ENCODE assay signal across 23 mouse cellular contexts in genomic region chr2:72352756-72353155, GRCm38 (mm10).
A peak's percentile ranks its signal among the peaks of the same experiment; 100 is the strongest.
DNase-seq lines count a peak whose midpoint lies in the region; ATAC-seq and TF ChIP-seq lines count a peak whose summit lies in the region.
"Had no signal": no experiment of that assay in that cellular context is flagged by ENCODE, and none has a peak within 500 bp of the region (broad histone marks: within the 10 kb centered on the region; RNA-seq: fewer than 3 reads in every experiment).

No protein-coding gene starts in this region.

- no peak for ATAC-seq in midbrain, embryonic 11.5 days (ENCODE audit: low FRiP score)
- ATAC-seq: activated CD4-positive, CD25-positive, alpha-beta regulatory T cell, adult 4 months; forebrain, embryonic 13.5 days; forebrain, embryonic 15.5 days; forebrain, postnatal 0 days; Patski had no signal

- no peaks in the 10 kb centered on the region for H3K9me3 ChIP-seq in midbrain, embryonic 11.5 days (ENCODE audit: control insufficient read depth, low read length)
- H3K9me3 ChIP-seq in midbrain, embryonic 10.5 days (replicated peaks): no peaks in the 10 kb centered on the region
- H3K9me3 ChIP-seq: embryonic facial prominence, embryonic 10.5 days; embryonic facial prominence, embryonic 12.5 days; forebrain, embryonic 10.5 days; forebrain, embryonic 13.5 days; forebrain, embryonic 15.5 days had no signal

- H3K4me1 ChIP-seq in midbrain, embryonic 11.5 days (ENCODE audit: control insufficient read depth, insufficient read depth, low read length): no peaks in the 10 kb centered on the region
- peaks cover 4% of the 10 kb centered on the region; the same call in 1 of the 2 replicates for H3K4me1 ChIP-seq in midbrain, embryonic 10.5 days
- peaks cover 11% of the 10 kb centered on the region for H3K4me1 ChIP-seq in embryonic fibroblast, embryonic 13.5 days (ENCODE audit: control insufficient read depth, insufficient read depth, low read length)
- H3K4me1 ChIP-seq: embryonic facial prominence, embryonic 10.5 days; embryonic facial prominence, embryonic 12.5 days; forebrain, embryonic 10.5 days; forebrain, embryonic 13.5 days; forebrain, embryonic 15.5 days had no signal

- peak; percentile 53 for DNase-seq in heart, adult 11 months
- no peak for DNase-seq in heart, adult 8-10 months (ENCODE audit: low spot score)
- peak; percentile 69 for DNase-seq in midbrain, embryonic 11.5 days (ENCODE audit: low spot score, missing footprints)
- no peak for DNase-seq in midbrain, embryonic 10.5 days (ENCODE audit: low spot score)
- no peak for DNase-seq in ovary, adult 18-20 months (ENCODE audit: low spot score)
- DNase-seq: adrenal gland, adult 8-10 months; adrenal gland, postnatal 14 days; adrenal gland, postnatal 36 days; cerebellum, adult 11-12 months; cerebellum, adult 2 months; cerebellum, adult 9-10 months; cerebellum, postnatal 10 days; cerebellum, postnatal 25 days; forebrain, postnatal 0 days had no signal

- no peak for TF ChIP-seq CTCF in embryonic fibroblast, embryonic 13.5 days (IDR thresholded peaks at IDR 0.05; ENCODE audit: borderline replicate concordance, insufficient read depth, low read length)

- H3K36me3 ChIP-seq in midbrain, embryonic 11.5 days (ENCODE audit: control insufficient read depth, insufficient read depth, low read length): no peaks in the 10 kb centered on the region
- no peaks in the 10 kb centered on the region for H3K36me3 ChIP-seq in midbrain, embryonic 10.5 days
- H3K36me3 ChIP-seq: embryonic facial prominence, embryonic 10.5 days; embryonic facial prominence, embryonic 12.5 days; forebrain, embryonic 10.5 days; forebrain, embryonic 15.5 days had no signal

- H3K9ac ChIP-seq in midbrain, embryonic 11.5 days (ENCODE audit: low read length): no peak overlapping the region
- H3K9ac ChIP-seq: embryonic facial prominence, embryonic 12.5 days; forebrain, embryonic 13.5 days; forebrain, embryonic 15.5 days; forebrain, postnatal 0 days had no signal

- no peak overlapping the region for H3K4me3 ChIP-seq in midbrain, embryonic 11.5 days (ENCODE audit: low read depth, low read length)
- no peak overlapping the region for H3K4me3 ChIP-seq in midbrain, embryonic 10.5 days
- no peak overlapping the region for H3K4me3 ChIP-seq in embryonic fibroblast, embryonic 13.5 days (ENCODE audit: insufficient read depth, low read length)
- H3K4me3 ChIP-seq: embryonic facial prominence, embryonic 10.5 days; embryonic facial prominence, embryonic 12.5 days; erythroblast, embryonic 14.5 days; forebrain, embryonic 10.5 days; forebrain, embryonic 13.5 days; forebrain, embryonic 15.5 days had no signal

- TF ChIP-seq POLR2A in embryonic fibroblast, embryonic 13.5 days (IDR thresholded peaks at IDR 0.05; ENCODE audit: low read depth, low read length): no peak

- no peak overlapping the region for H3K4me2 ChIP-seq in midbrain, embryonic 11.5 days
- H3K4me2 ChIP-seq: embryonic facial prominence, embryonic 12.5 days; forebrain, embryonic 13.5 days; forebrain, embryonic 15.5 days had no signal

- H3K27ac ChIP-seq in midbrain, embryonic 11.5 days (ENCODE audit: low read depth, low read length): no peak overlapping the region
- no peak overlapping the region for H3K27ac ChIP-seq in midbrain, embryonic 10.5 days (replicated peaks)
- H3K27ac ChIP-seq in embryonic fibroblast, embryonic 13.5 days (ENCODE audit: insufficient read depth, low read length): peak overlapping the region; percentile 96
- H3K27ac ChIP-seq: embryonic facial prominence, embryonic 10.5 days; embryonic facial prominence, embryonic 12.5 days; forebrain, embryonic 10.5 days; forebrain, embryonic 13.5 days; forebrain, embryonic 15.5 days had no signal

- no peaks in the 10 kb centered on the region for H3K27me3 ChIP-seq in midbrain, embryonic 11.5 days (ENCODE audit: control insufficient read depth, insufficient read depth, low read length)
- no peaks in the 10 kb centered on the region for H3K27me3 ChIP-seq in midbrain, embryonic 10.5 days (ENCODE audit: low read depth, poor library complexity, severe bottlenecking)
- H3K27me3 ChIP-seq: embryonic facial prominence, embryonic 12.5 days; forebrain, embryonic 13.5 days; forebrain, embryonic 15.5 days; Patski had no signal

Comparison
In these comparisons a context has a peak if more than half of its experiments do, and no peak if none do; other contexts are left out.
1. DNase-seq: peak in heart, adult 11 months (single experiment) and midbrain, embryonic 11.5 days (single experiment); none in heart, adult 8-10 months (single experiment), midbrain, embryonic 10.5 days (single experiment) and ovary, adult 18-20 months (single experiment).